Mouse (Mus musculus) layer of hippocampus, adult 18-20 months (tissue): ENCODE data around the gene Mrps11. TPM values are rescaled to one million over a fixed set of nuclear protein-coding genes. Genes with fewer than 3 reads are reported as not detected.

Experiments used
- DNase-seq, 2 experiments: peaks; one replicate each; pipeline ENCODE4 v3.0.0; 2022; ENCODE audit warnings: low spot score in 2 of 2
- long read RNA-seq: library from polyadenylated mRNA; stranded (forward); transcript quantifications from one replicate; pipeline ENCODE4 v2.0.0, GENCODE M21; 2021
- total RNA-seq, 2 experiments: library from RNA; stranded (reverse); gene quantifications; 2 replicates each; pipeline ENCODE4 v1.2.3; 2021

Mrps11 gene
- total RNA-seq = 10 to 100 TPM; 39.9 to 40.9 TPM
- long read RNA-seq, transcript Mrps11-201 (6 exons, 1,056 nt) = major isoform, 24 of 32 reads
- long read RNA-seq, partial matches to known transcripts = 1 of 32 reads
- long read RNA-seq, other reads (novel, unspliced or antisense) = 5 of 32 reads

GRCm38 (mm10) chr7:78782639-78783581 lies at the start of gene Mrps11, which contains the start of gene Mrpl46:
Gene Mrps11 (plus strand): TSS chr7:78783119.
Gene Mrpl46 (minus strand): TSS chr7:78783531.
- DNase-seq = peak; percentile 78 to 87

DNA sequence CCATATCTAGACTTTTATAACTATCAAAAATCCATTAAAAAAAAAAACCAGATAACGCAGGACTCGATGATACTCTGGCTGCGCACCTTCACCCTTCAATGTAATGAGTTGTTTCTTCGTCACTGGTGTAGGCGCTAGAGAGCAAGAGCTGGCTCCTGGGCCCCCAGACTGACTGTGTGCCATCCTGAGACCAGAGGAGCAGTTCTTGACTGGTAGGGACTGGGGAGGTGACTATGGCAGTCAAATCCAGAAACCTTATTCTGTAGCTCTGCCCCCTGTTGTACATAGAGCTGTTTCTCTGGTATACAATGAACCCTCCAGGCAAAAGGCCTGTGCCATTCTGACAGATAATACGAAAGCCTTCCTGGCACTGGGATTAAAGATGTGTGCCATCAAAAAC lies 45.7 kb upstream of the Mrps11 start:
- no peak for DNase-seq

- no peak for DNase-seq
Observed at GRCm38 (mm10) chr7:78737614-78738210, 45.2 kb upstream of the Mrps11 start, which contains the start of gene Ntrk3. Gene Ntrk3 (minus strand): TSS chr7:78738012.

- no peak for DNase-seq
Observed at GRCm38 (mm10) chr7:78739351-78740000, 43.4 kb upstream of the Mrps11 start.

DNA sequence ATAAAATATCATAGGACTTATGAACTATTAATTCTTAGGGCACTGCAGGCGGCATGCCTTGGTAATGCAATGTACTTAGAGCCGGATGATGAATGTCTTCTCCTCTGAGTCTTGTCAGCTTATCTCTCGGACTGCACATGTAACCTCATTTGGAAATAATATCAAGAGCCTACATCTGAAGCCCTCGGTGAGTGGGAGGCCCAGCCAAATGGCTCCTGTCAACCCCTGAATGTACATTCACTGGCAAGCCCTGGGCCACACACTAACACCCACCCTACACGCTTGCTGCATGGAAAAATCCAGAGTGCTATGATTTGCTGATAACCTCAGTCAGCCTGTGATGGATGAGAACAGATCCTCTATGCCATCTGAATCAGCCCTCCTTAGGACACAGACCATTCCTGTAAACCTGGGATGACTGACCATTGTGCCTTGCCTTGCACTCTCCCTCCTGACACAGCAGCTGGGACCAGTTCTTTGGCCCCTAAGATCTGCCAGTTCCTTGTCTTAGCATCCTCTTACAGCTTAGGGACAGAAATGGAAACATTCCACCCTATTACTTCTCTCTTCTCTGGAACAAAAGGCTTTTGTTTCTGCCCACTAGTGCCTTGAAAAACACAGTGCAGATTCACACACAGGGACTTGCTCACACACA lies 39.1 kb upstream of the Mrps11 start:
- no peak for DNase-seq

DNA sequence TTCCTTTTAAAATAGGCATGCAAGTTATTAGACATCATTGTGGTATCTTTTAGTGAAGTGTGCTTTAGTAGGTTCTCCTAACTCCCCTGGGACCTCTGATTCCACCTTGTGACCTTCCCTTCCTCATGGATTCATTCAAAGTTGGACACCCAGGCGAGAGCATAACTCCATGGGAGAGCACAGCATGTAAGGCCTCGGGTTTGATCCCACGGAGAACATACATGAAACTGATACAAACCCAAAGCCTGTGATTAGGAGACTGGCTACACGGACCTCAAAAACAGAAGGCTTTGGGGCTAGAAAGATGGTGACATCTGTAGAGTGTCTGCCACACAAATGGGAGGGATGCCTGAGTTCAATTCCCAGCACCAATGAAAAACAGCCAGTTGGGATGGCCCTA lies 30.0 kb upstream of the Mrps11 start:
- DNase-seq = no peak

- no peak for DNase-seq
Observed at GRCm38 (mm10) chr7:78753752-78754457, 29.0 kb upstream of the Mrps11 start.

- DNase-seq = peak in 1 of 2 experiments; percentile 24
Observed at GRCm38 (mm10) chr7:78754458-78755000, 28.4 kb upstream of the Mrps11 start.

GRCm38 (mm10) chr7:78763801-78764200 lies 19.1 kb upstream of the Mrps11 start:
- no peak for DNase-seq

DNA sequence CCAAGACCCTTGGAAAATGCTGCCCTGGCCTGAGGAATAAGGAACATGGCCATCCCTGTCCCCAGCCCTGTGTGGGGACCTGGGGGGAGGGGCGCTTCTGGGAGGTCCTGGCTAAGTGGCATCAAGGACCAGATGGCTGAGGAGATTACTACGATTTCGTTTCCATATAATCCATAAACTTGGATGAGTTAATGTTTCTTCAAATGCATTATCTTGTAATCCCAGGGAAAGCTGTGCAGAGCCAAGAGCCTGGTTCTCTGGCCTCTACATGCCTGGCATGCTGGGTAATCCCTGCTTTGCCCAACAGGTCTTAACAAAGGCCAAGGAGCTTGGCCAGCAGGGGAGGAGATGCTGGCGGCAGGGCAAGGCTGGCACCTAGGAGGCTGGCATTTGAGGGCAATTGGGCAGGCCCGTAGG lies 17.7 kb upstream of the Mrps11 start:
- DNase-seq = no peak

DNA sequence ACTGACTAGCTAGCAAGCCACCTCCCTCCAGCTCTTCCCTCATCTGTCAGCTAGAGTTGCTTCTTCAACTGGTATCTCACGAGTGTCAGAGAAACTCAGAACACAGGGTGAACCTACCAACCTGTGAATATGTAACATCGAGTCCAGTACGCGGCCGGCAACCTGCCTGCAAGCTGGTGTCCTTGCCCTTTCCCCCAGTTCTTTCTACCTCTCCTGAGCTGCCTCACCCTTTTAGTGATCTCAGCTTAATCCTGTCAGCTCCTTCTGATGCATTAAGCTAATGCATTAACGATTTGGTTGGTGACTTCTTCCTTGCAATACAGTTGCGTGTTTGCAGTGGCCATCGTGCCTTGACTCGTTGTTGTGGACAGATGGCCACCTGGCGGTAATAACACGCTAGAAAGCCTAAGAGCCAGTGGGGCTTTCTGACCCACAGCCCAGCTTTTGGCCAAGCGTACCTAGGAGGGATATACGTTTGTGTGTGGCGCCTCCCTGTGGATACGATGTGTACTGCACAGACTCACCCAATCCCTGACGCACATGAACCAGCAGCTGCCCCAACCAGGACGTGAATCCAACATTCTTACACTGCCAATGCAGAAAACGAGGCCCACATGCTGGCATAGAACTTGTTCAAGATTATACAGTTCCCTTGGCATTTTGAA lies 16.8 kb upstream of the Mrps11 start:
- DNase-seq = peak; percentile 86 to 95

GRCm38 (mm10) chr7:78767929-78768531 lies 14.9 kb upstream of the Mrps11 start:
- DNase-seq = no peak

DNA sequence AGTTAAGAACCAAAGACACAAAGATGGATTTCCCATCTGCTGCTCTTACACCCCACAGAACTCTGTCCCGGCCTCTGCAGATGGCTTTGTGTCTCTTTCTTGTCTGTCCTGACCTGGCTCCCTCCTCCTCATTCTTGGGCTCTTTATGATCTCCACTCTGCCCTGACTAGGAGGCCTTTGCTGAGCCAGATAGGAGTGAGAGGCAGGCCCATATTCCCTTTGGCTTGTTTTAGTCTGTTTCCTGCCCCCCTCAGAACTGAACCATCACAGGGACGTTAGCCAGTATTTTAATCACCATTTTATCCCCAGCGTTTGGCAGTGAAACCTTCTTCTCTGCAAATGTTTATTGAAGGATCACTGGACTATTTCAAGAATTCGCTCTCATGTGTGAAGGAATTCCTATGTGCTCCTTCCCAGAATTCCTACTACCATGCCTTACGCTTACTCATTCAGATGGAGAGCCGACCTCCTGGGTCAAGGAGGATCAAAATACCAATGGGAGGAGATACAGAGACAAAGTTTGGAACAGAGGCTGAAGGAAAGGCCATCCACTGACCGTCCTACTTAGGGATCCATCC lies 13.8 kb upstream of the Mrps11 start:
- no peak for DNase-seq

DNA sequence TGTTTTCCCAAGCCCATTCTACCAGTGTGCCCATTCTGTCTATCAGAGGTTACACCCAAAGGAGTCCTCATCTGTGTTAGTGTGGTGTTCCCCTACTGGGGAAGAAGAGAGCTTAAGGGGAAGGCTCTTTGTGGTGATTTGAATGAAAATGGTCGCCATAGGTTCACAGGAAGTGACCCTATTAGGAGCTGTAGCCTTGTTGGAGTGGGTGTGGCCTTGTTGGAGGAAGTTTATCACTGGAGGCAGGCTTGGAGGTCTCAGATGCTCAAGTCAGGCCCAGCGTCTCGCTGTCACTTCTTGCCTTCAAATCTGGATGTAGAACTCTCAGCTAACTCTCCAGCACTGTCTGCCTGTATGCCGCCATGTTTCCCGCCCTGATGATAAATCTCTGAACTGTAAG lies 12.0 kb upstream of the Mrps11 start:
- no peak for DNase-seq

DNA sequence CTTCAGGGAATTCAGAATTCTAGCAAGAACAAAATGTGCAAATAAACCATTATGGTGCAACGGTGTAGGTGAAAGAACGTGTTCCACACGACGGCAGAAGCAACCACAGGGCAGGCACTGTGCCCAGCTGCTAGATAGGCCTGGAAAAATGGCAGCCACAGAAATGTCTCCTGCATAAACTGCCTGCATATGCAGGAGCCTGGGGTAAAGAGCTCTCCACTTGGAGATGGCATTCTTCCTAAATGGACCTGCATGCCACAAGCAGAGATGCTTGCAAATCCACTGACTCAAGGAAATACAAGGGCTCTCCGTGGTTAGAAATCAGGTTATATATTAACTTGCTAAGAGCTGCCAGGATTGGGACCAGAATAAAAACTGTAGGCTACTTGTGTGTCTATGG lies 4.2 kb upstream of the Mrps11 start:
- DNase-seq = no peak

DNA sequence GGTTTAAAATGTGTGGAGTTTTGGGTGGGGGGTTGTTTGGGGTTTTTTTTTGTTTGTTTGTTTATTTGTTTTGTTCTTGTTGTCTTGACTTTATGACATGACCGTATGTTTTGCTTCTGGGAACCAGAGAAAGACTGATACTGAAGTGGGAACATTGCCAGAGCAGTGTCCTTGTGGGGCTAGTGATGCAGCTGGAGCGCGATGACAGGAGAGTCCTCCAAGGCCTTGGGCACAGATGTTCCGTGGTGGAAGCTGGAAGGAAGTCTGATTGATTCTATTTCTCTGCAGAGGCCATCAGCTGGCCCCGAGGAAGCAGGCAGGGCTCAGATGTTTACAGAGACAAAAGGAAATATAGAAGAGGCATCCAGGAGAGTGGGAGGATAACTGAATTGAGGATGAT lies 3.0 kb downstream of the Mrps11 start:
- no peak for DNase-seq

DNA sequence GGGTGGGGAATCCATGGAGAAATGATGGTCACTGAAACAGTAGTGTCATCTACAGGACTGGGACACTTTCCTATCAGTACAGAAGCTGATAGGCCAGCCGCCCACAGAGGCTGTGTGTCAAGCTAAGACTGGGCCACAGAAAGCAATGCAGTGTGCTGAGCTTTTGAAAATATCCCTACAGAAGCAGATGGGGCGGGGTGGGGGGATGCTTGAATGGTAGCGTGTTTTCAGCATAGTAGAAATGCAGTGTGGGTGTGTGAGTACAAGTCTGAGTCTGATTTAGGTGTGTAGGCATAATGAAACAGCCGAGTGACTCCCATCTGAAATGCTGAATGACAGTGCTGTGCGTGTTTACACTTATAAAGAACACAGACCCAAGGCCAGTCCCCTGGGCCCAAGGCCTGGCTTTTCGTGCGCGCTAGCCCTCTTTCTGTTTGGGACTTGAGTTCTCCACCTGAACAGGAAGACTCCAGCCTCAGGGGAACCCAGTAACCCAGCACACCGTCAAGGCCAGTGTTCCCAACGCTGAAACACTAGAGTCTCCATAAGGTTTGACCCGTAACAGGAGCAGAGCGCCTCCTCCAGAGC lies 5.0 kb downstream of the Mrps11 start:
- peak; percentile 47 to 87 for DNase-seq
